Mouse (Mus musculus) small intestine, adult 2 months (tissue): ENCODE results near the gene Psmd6. TPM values are rescaled to one million over a fixed set of nuclear protein-coding genes. Genes with fewer than 3 reads are reported as not detected.

Source experiments
- H3K27ac ChIP-seq: fragments of 200-500 bp; 2 replicates; pipeline ENCODE4 v1.5.1; 2012; ENCODE audit warnings: low read depth, low read length, control low read depth, inconsistent platforms; ENCODE audit not compliant: insufficient read depth
- H3K27me3 ChIP-seq: fragments of 200-500 bp; 2 replicates; pipeline ENCODE4 v1.6.1; 2012; ENCODE audit warnings: mild to moderate bottlenecking, moderate library complexity, low read length, inconsistent platforms; ENCODE audit not compliant: control insufficient read depth, insufficient read depth
- H3K36me3 ChIP-seq: fragments of 200-500 bp; 2 replicates; pipeline ENCODE4 v1.6.1; 2012; ENCODE audit warnings: mild to moderate bottlenecking, low read length, control low read depth, inconsistent platforms; ENCODE audit not compliant: control insufficient read depth, insufficient read depth
- H3K4me1 ChIP-seq: fragments of 200-500 bp; 2 replicates; pipeline ENCODE4 v1.6.1; 2012; ENCODE audit warnings: low read length, inconsistent platforms, mixed read lengths; ENCODE audit not compliant: control insufficient read depth, insufficient read depth, insufficient read length
- H3K4me3 ChIP-seq: fragments of 200-500 bp; 2 replicates; pipeline ENCODE4 v1.5.1; 2012; ENCODE audit warnings: low read depth, mild to moderate bottlenecking, control low read depth, inconsistent platforms, low read length, moderate library complexity
- CTCF ChIP-seq: fragments of 200-500 bp; IDR thresholded peaks from 2 replicates; pipeline ENCODE4 v1.5.1; 2012; ENCODE audit warnings: low read depth, mild to moderate bottlenecking, control low read depth, inconsistent platforms, low read length, moderate library complexity, mixed read lengths; ENCODE audit not compliant: insufficient replicate concordance, insufficient read length; ENCODE audit errors: extremely low read depth
- POLR2A ChIP-seq: fragments of 200-500 bp; IDR thresholded peaks from 2 replicates; pipeline ENCODE4 v1.6.1; 2012; ENCODE audit warnings: low read depth, mild to moderate bottlenecking, control low read depth, inconsistent platforms, low read length, moderate library complexity
- WGBS: fragments of 180-500 bp; shearing (Covaris S2); methylation state at CpG from one replicate; pipeline ENCODE4 v1.1.7; 2018; 5-methylcytosine and 5-hydroxymethylcytosine counted together
- polyA plus RNA-seq: library from polyadenylated mRNA; depleted of rRNA; stranded (reverse); fragments of >200 nt; gene quantifications from 2 replicates; pipeline ENCODE4 v1.2.3, GENCODE M21; 2012

Gene Psmd6
- polyA plus RNA-seq, 1 experiment = 7.5 TPM

GRCm38 (mm10) chr14:14070541-14071315, 50.1 kb downstream of the Psmd6 start:
- TF ChIP-seq CTCF = no peak
- TF ChIP-seq POLR2A = no peak
- Histone ChIP-seq H3K27ac (no peak overlapping the region), H3K4me1 (peaks cover 10% of the 10 kb centered on the region; the same call in 1 of the 2 replicates), H3K36me3 (peaks cover 2% of the 10 kb centered on the region; the same call in 1 of the 2 replicates), H3K27me3 (no peaks in the 10 kb centered on the region), H3K4me3 (no peak overlapping the region)
- WGBS = 61% methylated on average over 6 of the region's 6 CpGs

DNA sequence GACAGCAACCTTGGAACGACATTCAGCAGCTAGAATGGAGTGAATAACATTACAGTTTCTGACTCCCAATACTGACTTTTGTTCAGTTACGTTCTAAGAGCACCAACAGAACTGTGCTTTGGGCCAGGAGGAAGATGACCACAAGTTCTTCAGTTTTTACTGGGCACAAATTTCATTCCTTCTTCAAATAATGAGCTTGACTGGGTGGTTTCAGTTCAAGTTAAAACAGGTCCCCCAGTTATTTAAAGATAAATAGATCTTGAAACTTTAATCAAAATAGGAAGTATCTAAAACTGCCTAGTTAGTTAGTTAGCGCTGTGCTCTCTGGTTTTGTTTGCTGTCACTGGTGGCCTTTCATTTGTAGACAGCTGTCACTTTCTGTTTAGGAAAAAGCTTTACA, 52.2 kb downstream of the Psmd6 start:
- peaks cover 17% of the 10 kb centered on the region; the same call in 1 of the 2 replicates for H3K4me1 ChIP-seq

GRCm38 (mm10) chr14:14067648-14068472, 52.9 kb downstream of the Psmd6 start:
- peak overlapping the region; percentile 47 for H3K4me3 ChIP-seq

More for the DNA sequence above, 52.2 kb downstream of the Psmd6 start:
- 19% methylated on average over 3 of the region's 3 CpGs for WGBS
- no peaks in the 10 kb centered on the region for H3K27me3 ChIP-seq
- TF ChIP-seq CTCF (no peak), POLR2A (no peak)
- peak overlapping the region; percentile 97 for H3K27ac ChIP-seq
- no peak overlapping the region for H3K4me3 ChIP-seq
- peaks cover 2% of the 10 kb centered on the region; the same call in 1 of the 2 replicates for H3K36me3 ChIP-seq

GRCm38 (mm10) chr14:14066241-14066640, 54.5 kb downstream of the Psmd6 start:
- TF ChIP-seq POLR2A = no peak
- no peak for TF ChIP-seq CTCF
- Histone ChIP-seq H3K4me1 (peaks cover 17% of the 10 kb centered on the region; the same call in 1 of the 2 replicates), H3K4me3 (no peak overlapping the region), H3K36me3 (0 out of 2 replicates have a peak, but pooled peaks cover 2% of the 10 kb centered on the region), H3K27ac (peak overlapping the region; percentile 58), H3K27me3 (no peaks in the 10 kb centered on the region)
- 29% methylated on average over 6 of the region's 6 CpGs for whole genome bisulfite sequencing

More at GRCm38 (mm10) chr14:14067648-14068472, 52.9 kb downstream of the Psmd6 start:
- H3K4me1 ChIP-seq = peaks cover 17% of the 10 kb centered on the region; the same call in 1 of the 2 replicates
- TF ChIP-seq POLR2A (peak; percentile 38; the same call in 1 of the 2 replicates), CTCF (no peak)
- H3K27ac ChIP-seq = peak overlapping the region; percentile 97
- WGBS = 2% methylated on average over 10 of the region's 10 CpGs
- H3K27me3 ChIP-seq = no peaks in the 10 kb centered on the region
- H3K36me3 ChIP-seq = peaks cover 2% of the 10 kb centered on the region; the same call in 1 of the 2 replicates

DNA sequence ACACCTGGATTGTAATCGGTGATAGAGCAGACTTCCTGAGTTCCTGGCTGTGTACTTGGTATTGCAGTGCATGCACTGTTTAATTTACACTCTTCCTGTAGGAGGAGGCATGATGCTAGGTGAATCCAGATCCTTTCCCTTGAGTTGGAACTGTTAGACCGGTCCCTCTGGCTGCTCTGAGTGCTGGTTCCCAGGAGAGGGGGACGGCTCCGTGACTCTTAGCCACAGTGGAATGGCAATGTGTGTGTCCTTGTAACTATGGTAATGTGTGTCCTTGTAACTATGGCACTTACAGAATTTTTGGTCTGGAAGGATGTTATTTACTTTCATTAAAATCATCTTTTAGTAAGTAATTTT, 55.7 kb downstream of the Psmd6 start:
- TF ChIP-seq POLR2A = no peak
- TF ChIP-seq CTCF = no peak
- peaks cover 17% of the 10 kb centered on the region; the same call in 1 of the 2 replicates for H3K4me1 ChIP-seq
- 55% methylated on average over 4 of the region's 4 CpGs for WGBS
- H3K27me3 ChIP-seq = no peaks in the 10 kb centered on the region
- no peak overlapping the region for H3K4me3 ChIP-seq
- peaks cover 1% of the 10 kb centered on the region; the same call in 1 of the 2 replicates for H3K36me3 ChIP-seq
- H3K27ac ChIP-seq = peak overlapping the region; percentile 10; the same call in 1 of the 2 replicates

- TF ChIP-seq CTCF = no peak
- no peak for TF ChIP-seq POLR2A
- H3K27ac ChIP-seq = peak overlapping the region; percentile 10; the same call in 1 of the 2 replicates
- 25% methylated on average over 5 of the region's 5 CpGs for WGBS
Observed at GRCm38 (mm10) chr14:14064486-14065141, 56.2 kb downstream of the Psmd6 start.

GRCm38 (mm10) chr14:14063382-14063781, 57.4 kb downstream of the Psmd6 start:
- TF ChIP-seq POLR2A = no peak
- TF ChIP-seq CTCF = no peak
- no peaks in the 10 kb centered on the region for H3K27me3 ChIP-seq
- no peak overlapping the region for H3K4me3 ChIP-seq
- WGBS = 71% methylated on average over 5 of the region's 5 CpGs
- H3K27ac ChIP-seq = no peak overlapping the region
- H3K36me3 ChIP-seq = peaks cover 6% of the 10 kb centered on the region
- peaks cover 14% of the 10 kb centered on the region; the same call in 1 of the 2 replicates for H3K4me1 ChIP-seq

More at GRCm38 (mm10) chr14:14064486-14065141, 56.2 kb downstream of the Psmd6 start:
- Histone ChIP-seq H3K4me1 (peaks cover 17% of the 10 kb centered on the region; the same call in 1 of the 2 replicates), H3K36me3 (peaks cover 1% of the 10 kb centered on the region; the same call in 1 of the 2 replicates), H3K27me3 (no peaks in the 10 kb centered on the region), H3K4me3 (no peak overlapping the region)
